Mouse (Mus musculus) MEL (cell line): ENCODE measurements around the gene Mfsd8. TPM values are rescaled to one million over a fixed set of nuclear protein-coding genes. Genes with fewer than 3 reads are reported as not detected.
"Not testable (repeated sequence)": the region's sequence is repeated elsewhere in the genome, so short reads cannot be mapped to it uniquely, and the experiment has no call there.

Experiments used
- DNase-seq: peaks from one replicate; pipeline ENCODE4 v3.0.0; 2011; ENCODE audit warnings: low read depth, low spot score
- H3K27ac ChIP-seq: 2 replicates; pipeline ENCODE4 v1.5.1; 2012; ENCODE audit warnings: low read depth, mild to moderate bottlenecking, control low read depth, low read length, moderate library complexity; ENCODE audit not compliant: control insufficient read depth
- H3K27me3 ChIP-seq, 2 experiments: fragments of 150-350 bp in 1 of 2; sonication (generic) in 1 of 2; 2 replicates each; pipeline ENCODE4 v1.6.1; 2012; ENCODE audit warnings: low read length in 2 of 2, mild to moderate bottlenecking in 2 of 2, improper control_type of control experiment in 1 of 2, moderate library complexity in 1 of 2; ENCODE audit not compliant: insufficient read depth in 2 of 2, control insufficient read depth in 1 of 2
- H3K36me3 ChIP-seq, 2 experiments: 2 replicates each; pipeline ENCODE4 v1.6.1; 2012 to 2014; ENCODE audit warnings: low read length in 2 of 2, improper control_type of control experiment in 1 of 2, inconsistent platforms in 1 of 2, mild to moderate bottlenecking in 1 of 2; ENCODE audit not compliant: insufficient read depth in 2 of 2, control insufficient read depth in 1 of 2
- H3K4me1 ChIP-seq, 2 experiments: fragments of 150-350 bp in 1 of 2; sonication (generic) in 1 of 2; 2 replicates each; pipeline ENCODE4 v1.6.1; 2012; ENCODE audit warnings: low read length in 2 of 2, improper control_type of control experiment in 1 of 2, mild to moderate bottlenecking in 1 of 2; ENCODE audit not compliant: insufficient read depth in 2 of 2, control insufficient read depth in 1 of 2
- H3K4me3 ChIP-seq, 2 experiments: fragments of 150-350 bp in 1 of 2; sonication (generic) in 1 of 2; 2 replicates each; pipeline ENCODE4 v1.5.1; 2012; ENCODE audit warnings: low read depth in 2 of 2, low read length in 2 of 2, mild to moderate bottlenecking in 2 of 2, moderate library complexity in 2 of 2, control low read depth in 1 of 2, improper control_type of control experiment in 1 of 2; ENCODE audit not compliant: control insufficient read depth in 1 of 2, insufficient read depth in 1 of 2
- H3K79me2 ChIP-seq: 2 replicates; pipeline ENCODE4 v1.6.1; 2012; ENCODE audit warnings: mild to moderate bottlenecking, low read length, moderate library complexity; ENCODE audit not compliant: control insufficient read depth, poor library complexity, insufficient read depth
- H3K9ac ChIP-seq: 2 replicates; pipeline ENCODE4 v1.6.1; 2012; ENCODE audit warnings: low read depth, mild to moderate bottlenecking, control low read depth, low read length, moderate library complexity; ENCODE audit not compliant: control insufficient read depth, poor library complexity, severe bottlenecking
- H3K9me3 ChIP-seq: fragments of 150-350 bp; sonication (generic); replicated peaks from 2 replicates; pipeline ENCODE4 v1.6.1; 2012; ENCODE audit warnings: mild to moderate bottlenecking, low read length, improper control_type of control experiment, moderate library complexity; ENCODE audit not compliant: insufficient read depth
- CTCF ChIP-seq, 3 experiments: IDR thresholded peaks in 2 of 3; conservative IDR thresholded peaks in 1 of 3; 2 replicates each; pipeline ENCODE4 v1.5.1; 2011 to 2012; ENCODE audit warnings: low read length in 3 of 3, low read depth in 2 of 3, mild to moderate bottlenecking in 2 of 3, improper control_type of control experiment in 1 of 3, inconsistent platforms in 1 of 3, mixed read lengths in 1 of 3, moderate library complexity in 1 of 3; ENCODE audit not compliant: control insufficient read depth in 1 of 3, insufficient read depth in 1 of 3, poor library complexity in 1 of 3, severe bottlenecking in 1 of 3
- ETS1 ChIP-seq: IDR thresholded peaks from 2 replicates; pipeline ENCODE4 v1.6.1; 2012; ENCODE audit warnings: low read depth, mild to moderate bottlenecking, inconsistent platforms, low read length, improper control_type of control experiment, moderate library complexity
- RAD21 ChIP-seq: IDR thresholded peaks from 2 replicates; pipeline ENCODE4 v1.6.1; 2011; ENCODE audit warnings: mild to moderate bottlenecking, low read depth, low read length, improper control_type of control experiment
- polyA plus RNA-seq, 2 experiments: library from polyadenylated mRNA; stranded (reverse) in 1 of 2; unstranded in 1 of 2; fragments of >175 nt in 1 of 2; fragments of >200 nt in 1 of 2; gene quantifications; 2 replicates each; pipeline versions ENCODE4 v1.2.1 to v1.2.4; 2012; ENCODE audit warnings: low replicate concordance in 2 of 2, low read depth in 1 of 2; ENCODE audit not compliant: insufficient read length in 2 of 2, insufficient read depth in 1 of 2, missing spikeins in 1 of 2
- total RNA-seq: library from RNA; depleted of rRNA; stranded (reverse); fragments of 300-350 nt; gene quantifications from 2 replicates; pipeline ENCODE4 v1.2.3, GENCODE M21; 2012

Mfsd8 gene
- total and polyA plus RNA-seq, 3 experiments = 4.0 to 6.4 TPM; not detected in 1

- H3K4me1 ChIP-seq, H3K9me3 ChIP-seq, DNase-seq: not testable (repeated sequence)
Measured at GRCm38 (mm10) chr3:40853123-40853738, 6.5 kb upstream of the Mfsd8 start.

GRCm38 (mm10) chr3:40847936-40848335, 1.2 kb upstream of the Mfsd8 start:
- not testable (repeated sequence) for H3K9ac ChIP-seq, H3K36me3 ChIP-seq, H3K4me3 ChIP-seq, H3K27ac ChIP-seq, H3K27me3 ChIP-seq, H3K4me1 ChIP-seq, H3K9me3 ChIP-seq, DNase-seq, H3K79me2 ChIP-seq

More at GRCm38 (mm10) chr3:40853123-40853738, 6.5 kb upstream of the Mfsd8 start:
- not testable (repeated sequence) for H3K27me3 ChIP-seq, H3K4me3 ChIP-seq, H3K27ac ChIP-seq, H3K36me3 ChIP-seq, H3K9ac ChIP-seq, H3K79me2 ChIP-seq
- peak; percentile 59 for TF ChIP-seq ETS1

GRCm38 (mm10) chr3:40847018-40847417, 332 bp upstream of the Mfsd8 start:
- not testable (repeated sequence) for H3K4me1 ChIP-seq, H3K27ac ChIP-seq, H3K9me3 ChIP-seq, H3K27me3 ChIP-seq, H3K36me3 ChIP-seq, H3K79me2 ChIP-seq
- Histone ChIP-seq H3K9ac (peak overlapping the region; percentile 64), H3K4me3 (peak overlapping the region; percentile 81 to 85)
- TF ChIP-seq CTCF (IDR thresholded peaks at IDR 0.05 in 2 of 3, conservative IDR thresholded peaks at IDR 0.05 in 1 of 3; ENCODE audit: control insufficient read depth in 1 of 3, insufficient read depth in 1 of 3, low read depth in 2 of 3, low read length in 3 of 3, poor library complexity in 1 of 3, severe bottlenecking in 1 of 3) (peak in 2 of 3 experiments; percentile 31 to 61; a peak in 4 of 6 replicates), RAD21 (peak; percentile 1; the same call in 1 of the 2 replicates)
- DNase-seq = peak; percentile 68

- peak within 1 kb of the TSS; percentile 71 for H3K27ac ChIP-seq
Measured at GRCm38 (mm10) chr3:40846957-40847017, 101 bp upstream of the Mfsd8 start, which contains the start of gene Abhd18. Gene Abhd18 (plus strand): TSS chr3:40846970.

GRCm38 (mm10) chr3:40845521-40845920, 1.2 kb downstream of the Mfsd8 start:
- not testable (repeated sequence) for H3K4me1 ChIP-seq, H3K9me3 ChIP-seq, H3K27me3 ChIP-seq, H3K27ac ChIP-seq, H3K79me2 ChIP-seq, H3K36me3 ChIP-seq
- Histone ChIP-seq H3K4me3 (peak overlapping the region; percentile 25 to 78; a peak in 2 of 4 replicates), H3K9ac (peak overlapping the region; percentile 86)
- peak; percentile 28 for DNase-seq

More at GRCm38 (mm10) chr3:40846957-40847017, 101 bp upstream of the Mfsd8 start, which contains the start of gene Abhd18:
- DNase-seq, H3K79me2 ChIP-seq, H3K27me3 ChIP-seq, H3K9me3 ChIP-seq, H3K36me3 ChIP-seq, H3K4me1 ChIP-seq: not testable (repeated sequence)
- peak within 1 kb of the TSS; percentile 81 to 91 for H3K4me3 ChIP-seq
- H3K9ac ChIP-seq = peak within 1 kb of the TSS; percentile 86
